Mouse (Mus musculus): ENCODE measurements around the gene Ube2l3. TPM values are rescaled to one million over a fixed set of nuclear protein-coding genes. Genes with fewer than 3 reads are reported as not detected.
"Not testable (repeated sequence)": the region's sequence is repeated elsewhere in the genome, so short reads cannot be mapped to it uniquely, and the experiment has no call there.

Gene Ube2l3
- polyA plus RNA-seq, 1 experiment from 2014 or later: 186 TPM

DNA sequence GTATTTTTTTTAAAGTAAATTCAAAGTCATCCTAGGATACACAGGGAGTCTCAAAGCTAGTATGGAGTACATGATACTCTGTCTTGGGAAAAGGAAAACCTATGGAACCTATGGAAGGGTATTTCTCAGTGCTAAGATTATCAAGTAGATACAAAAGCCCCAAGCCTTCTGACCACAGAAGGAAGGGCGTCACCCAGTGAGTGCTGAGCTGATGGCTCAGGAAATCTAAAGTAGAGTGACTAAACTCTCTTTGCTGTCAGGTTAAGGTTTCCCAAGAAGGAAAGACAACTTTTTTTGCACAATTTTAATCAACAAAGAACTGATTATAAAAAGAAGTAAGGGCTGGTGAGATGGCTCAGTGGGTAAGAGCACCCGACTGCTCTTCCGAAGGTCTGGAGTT, 22.7 kb downstream of the Ube2l3 start:
- Histone ChIP-seq H3K4me3 (replicated peaks) (no peak overlapping the region), H3K9me3 (replicated peaks) (no peaks in the 10 kb centered on the region), H3K4me2 (no peak overlapping the region), H3K9ac (no peak overlapping the region), H3K36me3 (replicated peaks) (peaks cover 32% of the 10 kb centered on the region), H3K27ac (replicated peaks) (no peak overlapping the region), H3K27me3 (no peaks in the 10 kb centered on the region), H3K4me1 (replicated peaks) (peaks cover 36% of the 10 kb centered on the region)
- WGBS (ENCODE audit: insufficient replicate concordance): 59% methylated on average over 3 of the region's 3 CpGs
- no peak for ATAC-seq (ENCODE audit: insufficient read depth)

DNA sequence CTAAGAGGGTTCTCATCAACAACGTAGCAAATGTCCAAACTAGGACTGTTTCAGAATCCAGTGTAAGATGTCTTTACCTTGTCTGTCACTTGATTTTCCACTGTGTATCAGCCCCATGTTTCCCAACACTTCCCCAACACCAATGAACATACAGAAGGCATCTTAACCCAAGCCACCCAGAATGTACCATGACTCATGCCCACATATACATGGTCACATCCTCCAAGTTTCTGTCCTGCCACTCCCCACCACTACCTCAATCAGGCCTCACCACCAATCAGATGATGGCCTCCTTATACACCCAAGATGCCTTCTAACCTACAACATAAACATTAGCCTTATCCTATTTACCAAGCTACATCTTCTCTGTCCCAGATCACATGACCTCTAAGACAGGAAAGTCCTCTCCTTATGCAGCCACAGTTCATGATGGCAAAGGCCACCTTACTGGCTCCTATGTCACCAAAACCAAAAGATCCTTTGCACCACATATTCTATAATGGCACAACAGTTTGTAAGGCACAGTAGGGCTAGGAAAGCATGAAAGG, 24.8 kb downstream of the Ube2l3 start:
- no peak overlapping the region for H3K4me3 ChIP-seq (replicated peaks)
- H3K9ac ChIP-seq: no peak overlapping the region
- H3K4me1 ChIP-seq (replicated peaks): peaks cover 32% of the 10 kb centered on the region
- peaks cover 48% of the 10 kb centered on the region for H3K36me3 ChIP-seq (replicated peaks)
- no peak for ATAC-seq (ENCODE audit: insufficient read depth)
- H3K9me3 ChIP-seq (replicated peaks): no peaks in the 10 kb centered on the region
- H3K27ac ChIP-seq (replicated peaks): no peak overlapping the region
- WGBS (ENCODE audit: insufficient replicate concordance): 86% methylated on average over 1 of the region's 1 CpGs
- H3K27me3 ChIP-seq: no peaks in the 10 kb centered on the region
- H3K4me2 ChIP-seq: no peak overlapping the region

DNA sequence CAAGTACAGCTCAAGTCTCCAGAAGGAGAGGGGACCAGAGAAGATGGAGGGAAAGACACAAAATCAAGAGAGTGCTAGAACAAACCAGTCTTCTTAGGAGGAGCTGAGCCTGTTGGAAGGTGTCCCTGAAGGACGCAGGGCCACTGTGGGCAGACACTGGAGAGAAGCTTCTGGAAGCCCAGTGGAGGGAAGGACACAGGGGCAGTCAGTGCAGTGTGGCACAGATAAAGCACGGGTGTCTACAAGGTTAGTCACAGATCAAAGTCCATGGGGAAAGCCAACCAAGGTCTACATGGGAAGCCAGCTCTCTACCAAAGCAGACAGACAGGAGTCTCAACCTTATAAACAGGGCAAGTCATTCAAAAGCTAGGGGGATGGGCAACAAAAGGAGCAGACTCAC, 26.7 kb downstream of the Ube2l3 start:
- 64% methylated on average over 2 of the region's 2 CpGs for WGBS (ENCODE audit: insufficient replicate concordance)
- no peaks in the 10 kb centered on the region for H3K9me3 ChIP-seq (replicated peaks)
- H3K36me3 ChIP-seq (replicated peaks): peaks cover 66% of the 10 kb centered on the region
- H3K27me3 ChIP-seq: no peaks in the 10 kb centered on the region
- no peak overlapping the region for H3K9ac ChIP-seq
- peaks cover 13% of the 10 kb centered on the region; the same call in 1 of the 2 replicates for H3K4me1 ChIP-seq (replicated peaks)
- no peak overlapping the region for H3K4me2 ChIP-seq
- no peak for ATAC-seq (ENCODE audit: insufficient read depth)
- H3K27ac ChIP-seq (replicated peaks): no peak overlapping the region
- no peak overlapping the region for H3K4me3 ChIP-seq (replicated peaks)

DNA sequence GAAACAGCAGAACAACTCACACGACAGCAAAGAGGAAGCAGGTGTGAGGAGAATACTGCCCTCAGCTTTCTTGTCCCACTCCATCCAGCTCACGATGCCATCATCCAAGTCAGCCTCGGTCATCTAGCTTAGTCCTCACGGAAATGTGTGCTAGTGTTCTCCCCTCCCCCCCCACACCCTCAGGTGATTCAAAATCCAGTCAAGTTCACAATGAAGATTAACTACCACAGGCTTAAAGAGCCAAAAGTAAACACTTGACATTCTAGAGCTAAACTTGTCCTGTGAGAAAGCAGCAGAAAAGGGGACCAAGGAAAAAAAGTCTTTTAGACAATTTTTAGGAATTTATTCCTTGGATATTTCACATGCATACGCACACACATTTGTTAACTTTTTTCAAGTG, 34.4 kb downstream of the Ube2l3 start:
- Histone ChIP-seq H3K27ac (replicated peaks) (no peak overlapping the region), H3K36me3 (replicated peaks) (peaks cover 82% of the 10 kb centered on the region), H3K4me3 (replicated peaks) (no peak overlapping the region), H3K4me2 (no peak overlapping the region), H3K9ac (no peak overlapping the region), H3K4me1 (replicated peaks) (no peaks in the 10 kb centered on the region), H3K27me3 (no peaks in the 10 kb centered on the region), H3K9me3 (replicated peaks) (no peaks in the 10 kb centered on the region)
- 78% methylated on average over 5 of the region's 5 CpGs for WGBS (ENCODE audit: insufficient replicate concordance)
- no peak for ATAC-seq (ENCODE audit: insufficient read depth)

DNA sequence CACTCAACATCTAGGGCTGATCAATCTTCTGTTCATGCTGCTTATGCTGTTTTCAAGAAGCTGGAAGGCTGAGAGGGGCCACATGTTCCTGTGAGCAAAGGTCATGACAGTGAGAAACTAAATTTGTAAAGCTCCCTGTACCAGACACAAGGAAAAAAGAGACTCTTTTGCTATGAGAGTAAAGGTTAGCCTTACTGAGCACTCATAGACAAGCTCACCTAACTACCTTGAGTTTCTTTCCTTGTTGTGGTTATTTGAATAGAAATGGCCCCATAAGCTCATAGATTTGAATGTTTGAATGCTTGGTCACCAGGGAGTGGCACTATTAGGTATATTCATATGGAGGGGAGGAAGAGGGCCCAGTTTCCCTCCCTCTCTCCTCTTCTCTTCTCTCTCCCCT, 35.3 kb downstream of the Ube2l3 start:
- no peak overlapping the region for H3K4me3 ChIP-seq (replicated peaks)
- no peaks in the 10 kb centered on the region for H3K4me1 ChIP-seq (replicated peaks)
- H3K9ac ChIP-seq: no peak overlapping the region
- H3K27me3 ChIP-seq: no peaks in the 10 kb centered on the region
- no peak overlapping the region for H3K27ac ChIP-seq (replicated peaks)
- H3K36me3 ChIP-seq (replicated peaks): peaks cover 80% of the 10 kb centered on the region
- H3K9me3 ChIP-seq (replicated peaks): no peaks in the 10 kb centered on the region
- no peak for ATAC-seq (ENCODE audit: insufficient read depth)
- H3K4me2 ChIP-seq: no peak overlapping the region

DNA sequence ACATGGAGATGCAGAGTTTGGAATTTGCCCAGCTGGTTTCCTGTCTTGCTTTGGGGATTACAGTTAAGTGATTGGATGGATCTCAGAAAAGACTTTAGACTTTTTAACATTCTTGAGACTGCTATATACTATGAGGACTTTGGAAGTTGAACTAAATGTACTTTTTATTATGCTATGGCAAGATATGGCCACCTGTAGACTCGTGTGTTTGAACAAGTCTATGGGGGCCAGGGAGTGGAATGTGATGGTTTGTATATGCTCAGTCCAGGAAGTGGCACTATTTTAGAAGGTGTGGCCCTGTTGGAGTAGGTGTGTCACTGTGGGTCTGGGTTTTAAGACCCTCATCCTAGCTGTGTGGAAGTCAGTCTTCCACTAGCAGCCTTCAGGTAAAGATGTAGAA, 37.0 kb downstream of the Ube2l3 start:
- not testable (repeated sequence) for H3K4me1 ChIP-seq (replicated peaks); H3K9me3 ChIP-seq (replicated peaks); H3K27ac ChIP-seq (replicated peaks); H3K27me3 ChIP-seq; H3K4me2 ChIP-seq; ATAC-seq (ENCODE audit: insufficient read depth); H3K4me3 ChIP-seq (replicated peaks); H3K9ac ChIP-seq
- peaks cover 77% of the 10 kb centered on the region for H3K36me3 ChIP-seq (replicated peaks)
- WGBS (ENCODE audit: insufficient replicate concordance): 68% methylated on average over 1 of the region's 1 CpGs

DNA sequence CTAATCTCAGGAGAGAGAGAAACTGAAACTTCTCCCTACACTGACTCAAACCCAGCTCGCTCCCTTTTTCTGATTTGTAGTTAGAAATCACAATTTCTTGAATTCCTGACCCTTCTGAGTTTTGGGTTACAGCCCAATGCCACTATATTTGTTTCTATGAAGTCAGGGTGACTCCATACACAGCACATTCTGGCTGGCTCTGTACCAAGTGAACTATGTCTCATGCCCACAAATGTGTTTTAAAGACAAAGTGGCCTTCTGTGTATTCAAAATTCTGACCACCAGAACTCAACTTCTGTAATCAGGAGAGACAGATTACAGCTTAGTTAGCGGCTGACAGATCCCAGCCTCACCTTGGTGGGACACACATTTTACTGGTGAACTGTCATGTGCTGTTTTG, 48.1 kb downstream of the Ube2l3 start:
- Histone ChIP-seq H3K27ac (replicated peaks) (no peak overlapping the region), H3K4me2 (no peak overlapping the region), H3K9ac (no peak overlapping the region), H3K4me1 (replicated peaks) (no peaks in the 10 kb centered on the region), H3K4me3 (replicated peaks) (no peak overlapping the region), H3K36me3 (replicated peaks) (peaks cover 74% of the 10 kb centered on the region), H3K27me3 (no peaks in the 10 kb centered on the region), H3K9me3 (replicated peaks) (no peaks in the 10 kb centered on the region)
- 80% methylated on average over 2 of the region's 2 CpGs for WGBS (ENCODE audit: insufficient replicate concordance)
- ATAC-seq (ENCODE audit: insufficient read depth): no peak

DNA sequence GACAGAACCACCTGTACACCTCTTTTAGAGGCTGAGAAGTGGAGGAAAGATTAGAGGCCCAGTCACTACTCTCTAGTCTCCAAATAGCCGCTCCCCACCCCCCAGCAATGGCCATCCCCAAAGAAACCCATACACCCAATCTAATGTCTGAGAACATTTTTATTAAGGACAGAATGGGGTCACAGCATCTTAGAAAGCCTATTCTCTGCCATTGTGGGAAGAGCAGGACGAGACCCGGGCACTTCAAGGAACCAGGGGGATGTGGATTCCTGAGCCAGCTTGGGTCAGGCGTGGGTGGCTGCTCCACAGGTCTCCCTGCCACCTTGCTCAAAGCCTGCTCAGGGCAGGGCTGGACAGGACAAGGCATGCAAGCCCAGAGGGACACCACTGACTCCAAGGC, 50.6 kb downstream of the Ube2l3 start:
- Histone ChIP-seq H3K4me3 (replicated peaks) (no peak overlapping the region), H3K4me2 (no peak overlapping the region), H3K27me3 (peaks cover 11% of the 10 kb centered on the region; the same call in 1 of the 2 replicates), H3K4me1 (replicated peaks) (peaks cover 17% of the 10 kb centered on the region), H3K9me3 (replicated peaks) (no peaks in the 10 kb centered on the region), H3K27ac (replicated peaks) (no peak overlapping the region), H3K36me3 (replicated peaks) (peaks cover 51% of the 10 kb centered on the region), H3K9ac (no peak overlapping the region)
- WGBS (ENCODE audit: insufficient replicate concordance): 87% methylated on average over 4 of the region's 4 CpGs
- ATAC-seq (ENCODE audit: insufficient read depth): no peak

DNA sequence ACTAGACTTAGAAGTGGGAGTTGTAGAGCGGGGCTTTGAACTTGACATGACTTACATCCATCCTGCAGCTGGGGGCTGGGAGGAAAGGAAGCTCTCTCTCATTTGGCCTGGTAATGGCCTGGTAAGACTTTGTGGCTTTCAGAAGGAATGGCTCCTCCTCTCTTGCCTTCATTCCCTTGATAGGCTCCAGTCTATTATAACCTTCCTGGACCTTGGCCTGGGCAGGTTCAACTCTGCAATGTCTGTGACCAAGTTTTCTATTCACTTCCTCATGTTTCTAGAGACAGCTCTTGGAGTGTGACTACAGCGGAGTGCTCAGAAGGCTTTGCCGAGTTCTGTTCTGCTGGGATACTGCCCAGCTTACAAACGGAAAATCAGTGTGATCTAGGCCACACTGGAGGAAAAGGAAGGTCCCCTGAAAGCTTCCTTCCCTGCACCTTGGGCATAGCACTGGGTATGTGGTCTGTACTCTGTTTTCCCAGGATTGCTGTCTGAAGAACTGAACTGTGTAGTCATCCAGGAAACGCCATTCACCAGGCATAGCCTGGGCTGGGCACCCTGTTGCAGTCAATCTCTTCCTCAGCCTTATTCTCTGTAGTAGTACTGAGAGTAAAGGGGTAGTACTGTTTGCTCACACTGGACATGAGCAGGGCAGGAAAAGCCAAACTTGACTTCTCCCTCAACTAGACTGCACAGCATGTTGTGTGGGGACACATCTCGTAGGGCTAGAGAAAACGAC, 51.8 kb downstream of the Ube2l3 start:
- Histone ChIP-seq H3K9ac (no peak overlapping the region), H3K27ac (replicated peaks) (no peak overlapping the region), H3K4me3 (replicated peaks) (no peak overlapping the region), H3K27me3 (peaks cover 11% of the 10 kb centered on the region; the same call in 1 of the 2 replicates), H3K36me3 (replicated peaks) (peaks cover 42% of the 10 kb centered on the region), H3K4me1 (replicated peaks) (peaks cover 20% of the 10 kb centered on the region), H3K4me2 (no peak overlapping the region), H3K9me3 (replicated peaks) (no peaks in the 10 kb centered on the region)
- ATAC-seq (ENCODE audit: insufficient read depth): no peak
- WGBS (ENCODE audit: insufficient replicate concordance): 73% methylated on average over 7 of the region's 7 CpGs

DNA sequence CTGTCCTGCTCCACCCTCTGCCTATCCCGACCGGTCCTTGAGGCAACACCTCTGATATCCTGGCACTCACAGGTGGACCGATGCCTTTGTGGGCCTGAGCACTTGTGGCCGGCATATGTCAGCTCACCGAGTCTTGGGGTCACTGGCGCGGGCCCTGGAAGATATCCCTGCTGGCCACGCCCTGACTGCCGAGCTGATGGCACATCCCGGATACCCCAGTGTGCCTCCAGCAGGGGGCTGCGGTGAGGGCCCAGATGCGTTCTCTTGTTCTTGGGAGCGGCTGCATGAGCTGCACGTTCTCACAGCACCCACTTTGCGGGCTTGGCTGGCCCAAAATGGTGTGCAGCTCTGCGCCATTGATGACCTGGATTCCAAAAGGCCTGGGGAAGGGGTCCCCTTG, 54.4 kb downstream of the Ube2l3 start:
- peak; percentile 48 for ATAC-seq (ENCODE audit: insufficient read depth)
- Histone ChIP-seq H3K27ac (replicated peaks) (no peak overlapping the region), H3K9ac (peak overlapping the region; percentile 59; the same call in 1 of the 2 replicates), H3K4me2 (peak overlapping the region; percentile 92), H3K4me3 (replicated peaks) (peak overlapping the region; percentile 63), H3K27me3 (peaks cover 11% of the 10 kb centered on the region; the same call in 1 of the 2 replicates), H3K4me1 (replicated peaks) (peaks cover 20% of the 10 kb centered on the region), H3K36me3 (replicated peaks) (peaks cover 19% of the 10 kb centered on the region), H3K9me3 (replicated peaks) (no peaks in the 10 kb centered on the region)
- 8% methylated on average over 16 of the region's 16 CpGs for WGBS (ENCODE audit: insufficient replicate concordance)

DNA sequence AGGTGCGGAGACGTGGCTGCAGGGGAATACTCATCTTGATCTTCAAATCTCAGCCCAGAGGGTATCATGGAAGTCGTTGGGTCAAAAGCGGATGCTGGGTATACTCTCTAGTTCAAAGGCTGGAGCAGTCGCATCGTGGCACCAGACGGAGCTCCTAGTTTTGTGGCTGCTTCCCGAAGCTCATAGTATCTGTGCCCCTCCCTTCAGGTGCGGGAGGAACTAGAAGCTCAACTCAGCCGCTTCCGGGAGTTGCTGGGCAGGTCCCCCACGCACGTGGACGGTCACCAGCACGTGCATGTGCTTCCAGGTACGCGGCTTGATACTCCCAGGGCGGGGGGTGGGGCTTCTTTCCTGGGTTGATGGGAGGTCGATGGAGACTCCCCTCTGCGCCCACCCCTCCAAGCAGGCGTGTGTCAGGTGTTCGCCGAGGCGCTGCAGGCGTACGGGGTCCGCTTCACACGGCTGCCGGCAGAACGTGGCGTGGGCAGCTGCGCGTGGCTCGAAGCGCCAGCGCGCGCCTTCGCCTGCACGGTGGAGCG, 55.0 kb downstream of the Ube2l3 start:
- Histone ChIP-seq H3K27me3 (peaks cover 11% of the 10 kb centered on the region; the same call in 1 of the 2 replicates), H3K36me3 (replicated peaks) (peaks cover 13% of the 10 kb centered on the region), H3K4me1 (replicated peaks) (peaks cover 20% of the 10 kb centered on the region), H3K27ac (replicated peaks) (no peak overlapping the region), H3K4me2 (peak overlapping the region; percentile 92), H3K4me3 (replicated peaks) (peak overlapping the region; percentile 63), H3K9me3 (replicated peaks) (no peaks in the 10 kb centered on the region), H3K9ac (peak overlapping the region; percentile 59)
- WGBS (ENCODE audit: insufficient replicate concordance): under 1% methylated on average over 41 of the region's 41 CpGs
- ATAC-seq (ENCODE audit: insufficient read depth): 0 out of 2 replicates have a peak, but pooled peaks have one; percentile 1
